Mouse (Mus musculus) kidney, adult 11 months (tissue): ENCODE measurements at regions not wholly inside any gene's neighbourhood (a gene's known extent, or its start where the extent isn't known, plus 50 kb on each side); places are given as distances from the start of the nearest gene placed in this dataset.

Experiments
- DNase-seq: peaks from one replicate; pipeline ENCODE4 v3.0.0; 2022

- no peak for DNase-seq
Measured at GRCm38 (mm10) chr13:83113808-83114207, 390.0 kb upstream of the Mef2c start.

GRCm38 (mm10) chr13:83114401-83114800, 389.4 kb upstream of the Mef2c start:
- DNase-seq = no peak

DNA sequence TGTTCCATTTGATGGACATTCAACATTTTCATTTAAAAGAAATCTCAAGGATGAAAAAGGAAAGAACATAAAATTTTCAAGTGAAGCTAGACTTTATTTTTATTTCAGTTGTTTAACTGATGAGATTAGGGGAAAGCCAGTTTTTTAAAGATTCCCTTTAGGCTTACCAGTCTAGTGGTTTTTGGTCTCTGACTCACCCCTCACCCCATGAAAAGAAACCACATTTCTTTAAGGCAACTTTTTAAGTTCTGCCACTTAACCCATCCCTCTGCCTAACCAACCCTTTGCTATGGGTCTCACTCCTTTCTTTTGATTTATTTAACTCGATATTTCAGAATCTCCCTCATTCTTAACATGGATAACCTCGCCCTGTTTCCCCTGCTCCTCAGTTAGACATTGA, 388.1 kb upstream of the Mef2c start:
- no peak for DNase-seq

- DNase-seq = no peak
Measured at GRCm38 (mm10) chr13:83120343-83120742, 383.5 kb upstream of the Mef2c start.

DNA sequence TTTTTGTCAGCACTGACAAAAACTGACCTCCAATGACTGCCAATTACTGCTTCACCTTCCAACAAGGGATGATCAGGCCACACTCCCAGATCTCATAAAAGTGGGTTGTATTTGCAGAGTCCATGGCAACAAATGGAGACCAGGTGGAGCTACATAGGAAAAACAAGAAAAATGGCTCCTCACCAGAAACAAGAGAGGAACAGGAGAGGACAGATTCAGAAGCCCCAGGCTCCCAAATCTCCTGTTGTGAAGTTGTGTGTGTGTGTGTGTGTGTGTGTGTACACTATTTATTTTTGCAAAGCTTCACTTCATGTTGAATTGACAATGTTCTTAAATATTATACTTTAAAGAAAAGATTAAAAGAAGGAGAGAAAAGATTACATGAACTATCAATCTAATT, 380.2 kb upstream of the Mef2c start:
- no peak for DNase-seq

DNA sequence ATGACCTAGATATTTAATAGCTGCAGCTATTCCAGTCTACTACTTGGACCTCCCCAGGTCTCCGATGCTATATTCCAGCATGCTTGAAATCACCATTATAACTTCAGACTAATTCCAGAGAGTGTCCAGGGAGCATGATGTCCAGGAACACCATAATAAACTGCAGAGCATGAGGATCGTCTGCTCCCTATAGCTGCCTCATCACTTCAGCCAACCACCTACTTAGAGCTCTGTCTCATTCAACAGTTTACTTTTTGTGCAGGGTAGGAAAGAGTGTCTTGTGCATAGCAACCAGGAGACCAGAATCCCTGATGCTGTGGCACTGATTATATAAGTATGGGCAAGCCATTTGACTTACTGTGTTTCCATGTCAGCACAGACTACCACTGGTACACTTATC, 379.2 kb upstream of the Mef2c start:
- no peak for DNase-seq

- DNase-seq = no peak
Measured at GRCm38 (mm10) chr13:83126438-83126837, 377.4 kb upstream of the Mef2c start.

GRCm38 (mm10) chr13:83131129-83131981, 372.5 kb upstream of the Mef2c start:
- DNase-seq = no peak

GRCm38 (mm10) chr13:83131982-83132354, 371.9 kb upstream of the Mef2c start:
- DNase-seq = no peak

- no peak for DNase-seq
Measured at GRCm38 (mm10) chr13:83132671-83133638, 370.9 kb upstream of the Mef2c start.

DNA sequence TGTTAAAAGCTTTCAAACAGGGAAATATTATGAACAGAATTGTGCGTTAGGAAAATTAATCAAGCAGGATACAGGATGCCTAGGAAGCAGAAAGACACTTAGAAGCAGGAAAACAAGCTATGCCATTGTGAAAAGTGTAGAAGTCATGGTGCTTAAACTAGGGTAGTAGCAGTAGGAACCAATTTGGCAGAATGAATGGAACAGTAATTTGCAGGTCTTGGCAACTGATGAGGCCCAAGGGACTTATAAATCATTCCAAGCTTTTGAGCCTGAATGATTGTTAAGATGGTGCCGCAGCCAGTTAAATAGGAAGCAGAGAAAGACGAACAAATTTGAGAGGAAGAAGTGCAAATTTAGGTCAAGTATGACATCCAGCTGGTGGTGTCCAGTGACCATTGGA, 360.5 kb upstream of the Mef2c start:
- DNase-seq = no peak

DNA sequence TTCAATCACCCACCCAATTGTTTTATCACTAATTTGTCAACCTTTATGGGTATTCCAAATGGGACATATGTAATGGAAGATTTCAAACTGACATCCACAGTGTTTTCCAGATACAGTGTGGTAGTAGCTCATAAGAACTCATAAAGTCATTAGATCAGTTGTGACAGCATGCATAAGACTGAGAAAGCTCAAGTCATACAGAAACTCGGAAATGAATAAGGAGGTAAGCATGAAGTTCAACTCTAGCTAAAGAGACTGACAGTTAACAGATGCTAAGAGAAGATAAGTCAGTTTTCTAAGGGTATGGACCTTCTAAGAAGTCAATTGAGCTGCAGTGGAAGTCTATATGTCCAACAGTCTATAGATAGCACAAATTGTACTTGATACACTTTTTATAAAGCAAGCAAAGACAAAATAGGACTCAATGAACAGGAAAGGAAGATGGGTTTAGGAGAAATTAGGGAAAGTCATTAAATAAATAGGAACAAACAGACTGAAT, 349.2 kb upstream of the Mef2c start:
- DNase-seq = no peak

DNA sequence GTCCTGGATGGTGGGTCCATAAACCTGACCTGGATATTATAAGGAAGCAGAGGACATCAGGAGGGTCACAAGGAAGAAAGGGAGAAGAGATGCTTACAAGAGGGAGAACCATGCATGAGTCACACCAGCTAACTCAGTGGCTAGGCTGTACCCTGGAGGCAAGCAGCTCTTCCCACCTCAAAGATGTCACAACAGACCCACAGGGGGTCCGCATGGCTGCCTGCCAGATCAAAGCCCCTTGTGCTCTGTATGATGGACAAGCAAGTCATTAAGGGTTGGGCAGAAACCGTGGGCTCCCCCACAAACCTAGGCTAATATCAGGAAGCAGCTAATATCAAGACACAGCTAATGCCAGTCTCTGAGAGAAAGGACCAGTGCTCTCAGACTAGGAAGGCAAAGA, 343.9 kb upstream of the Mef2c start:
- DNase-seq = no peak

GRCm38 (mm10) chr13:83162761-83163160, 341.1 kb upstream of the Mef2c start:
- no peak for DNase-seq

DNA sequence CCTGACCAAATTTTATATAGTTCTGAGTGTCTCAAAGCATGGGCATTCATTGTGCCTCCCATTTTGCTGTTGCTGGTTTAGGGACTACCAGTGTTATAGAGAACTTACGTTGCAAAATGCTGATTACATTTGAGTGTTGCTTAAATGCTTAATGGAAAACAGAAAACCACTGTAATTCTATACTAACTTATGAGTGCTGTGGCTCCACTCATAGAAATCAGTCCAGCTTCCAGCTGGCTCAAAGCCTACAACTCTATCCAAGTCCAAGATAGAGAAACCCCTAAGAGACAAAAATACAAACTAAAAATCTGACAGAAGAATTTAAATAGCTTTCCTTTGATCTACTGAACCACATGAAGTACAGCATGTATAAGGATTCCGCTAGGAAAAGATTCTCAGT, 328.7 kb upstream of the Mef2c start:
- no peak for DNase-seq

GRCm38 (mm10) chr13:83201931-83202671, 301.7 kb upstream of the Mef2c start:
- DNase-seq = no peak

DNA sequence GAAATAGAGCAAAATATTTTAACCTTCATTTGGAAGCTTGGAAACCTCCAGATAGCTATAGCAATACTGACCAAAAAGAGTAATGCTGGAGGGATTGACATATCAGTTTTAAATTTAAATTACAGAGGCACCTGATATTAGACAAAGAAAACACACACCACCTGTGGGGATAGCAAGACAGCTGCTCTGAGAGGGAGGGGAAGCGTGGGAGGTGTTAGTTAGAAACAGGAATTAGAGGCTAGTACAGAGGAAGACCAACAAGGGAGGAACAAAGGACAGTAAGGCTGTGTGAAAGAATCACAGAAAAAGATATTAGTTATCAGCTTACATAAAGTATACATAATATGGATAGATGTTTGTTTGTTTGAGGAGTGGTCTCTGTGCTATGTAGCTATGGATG, 297.2 kb upstream of the Mef2c start:
- no peak for DNase-seq

DNA sequence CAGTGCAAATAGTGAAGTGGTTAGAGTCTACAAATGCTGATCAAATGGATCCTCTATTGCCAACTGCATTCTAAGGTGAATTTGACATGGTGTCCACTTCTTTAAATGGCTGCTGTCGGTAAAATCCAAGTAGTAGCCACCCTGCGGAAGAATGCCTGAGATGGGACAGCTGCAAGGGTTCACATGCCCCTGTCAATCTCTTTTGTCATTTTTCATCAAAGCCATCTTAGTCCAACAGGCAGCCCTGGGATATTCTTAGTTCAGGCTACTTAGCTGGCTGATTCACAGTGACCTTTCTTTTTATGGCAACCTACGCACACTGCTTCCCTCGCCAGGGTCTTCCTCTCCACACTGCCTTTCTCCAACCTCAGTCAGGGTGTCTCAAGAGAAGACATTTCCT, 296.3 kb upstream of the Mef2c start:
- no peak for DNase-seq

GRCm38 (mm10) chr13:83208111-83208510, 295.7 kb upstream of the Mef2c start:
- DNase-seq = no peak

- no peak for DNase-seq
Measured at GRCm38 (mm10) chr13:83214811-83215210, 289.0 kb upstream of the Mef2c start.

DNA sequence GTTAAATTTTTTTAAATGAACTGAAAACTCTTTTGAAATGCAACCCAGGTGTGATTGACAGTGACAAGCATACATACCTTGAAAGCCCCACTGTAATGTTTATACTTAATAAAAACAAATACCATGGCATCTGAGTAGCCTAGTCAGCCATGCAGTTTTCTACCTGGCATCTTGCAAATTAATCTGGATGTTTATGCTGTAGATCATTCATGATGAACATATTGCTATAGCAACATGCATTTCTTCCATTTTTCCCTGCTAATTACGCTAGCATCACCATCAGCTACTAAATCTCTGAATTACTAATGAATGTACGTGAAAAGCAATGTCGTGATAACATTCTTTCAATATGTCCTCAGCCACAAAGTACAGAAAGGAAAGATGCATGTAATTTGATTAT, 287.4 kb upstream of the Mef2c start:
- no peak for DNase-seq

DNA sequence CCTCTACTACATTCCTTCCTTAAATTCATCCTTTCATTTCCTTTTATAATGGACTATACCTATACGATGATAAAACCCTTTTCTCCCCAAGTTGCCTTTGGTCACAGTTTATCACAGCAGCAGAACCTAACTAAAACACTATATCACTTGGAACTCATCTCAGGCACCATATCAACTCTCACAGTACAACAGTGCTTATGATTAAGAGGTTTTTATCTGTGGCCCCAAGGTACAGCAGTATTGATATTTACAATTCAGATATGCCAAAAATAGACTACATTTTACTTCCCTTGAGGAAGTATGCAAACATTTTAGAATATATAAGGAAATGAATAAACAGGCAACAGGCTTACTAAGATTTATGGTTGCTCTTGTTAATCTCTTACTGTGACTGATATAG, 251.4 kb upstream of the Mef2c start:
- DNase-seq = no peak

DNA sequence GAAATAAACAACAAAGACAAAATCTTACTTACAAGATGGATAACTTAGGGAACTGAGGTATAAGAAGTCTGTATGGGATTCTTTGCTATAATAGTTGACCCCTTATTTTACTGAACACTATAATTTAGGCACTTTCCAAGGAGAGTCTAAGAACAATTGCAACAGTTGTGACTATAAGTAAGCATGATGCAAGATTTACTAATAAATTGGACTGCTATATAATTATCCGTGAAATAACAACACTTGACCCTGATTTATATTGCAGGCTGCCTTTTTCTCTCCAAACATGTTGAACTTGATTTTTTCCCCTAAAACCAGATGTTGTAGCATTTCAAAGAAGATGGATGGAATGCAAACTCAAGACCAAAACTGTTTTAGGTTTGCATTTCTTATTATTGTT, 237.2 kb upstream of the Mef2c start:
- no peak for DNase-seq
